Mouse (Mus musculus) ES-E14 (cell line): ENCODE results near the gene Reg4.

ENCODE experiments used
- CHD2 ChIP-seq: IDR thresholded peaks from 2 replicates; pipeline ENCODE4 v1.6.1; 2014; ENCODE audit warnings: mild to moderate bottlenecking, low read depth, low read length, inconsistent platforms
- HCFC1 ChIP-seq: IDR thresholded peaks from 2 replicates; pipeline ENCODE4 v1.6.1; 2012; ENCODE audit warnings: low read length, inconsistent platforms, borderline replicate concordance; ENCODE audit not compliant: insufficient read depth
- MAFK ChIP-seq: IDR thresholded peaks from 2 replicates; pipeline ENCODE4 v1.6.1; 2014; ENCODE audit warnings: mild to moderate bottlenecking, low read depth, low read length, inconsistent platforms; ENCODE audit not compliant: insufficient read depth
- ZNF384 ChIP-seq: IDR thresholded peaks from 2 replicates; pipeline ENCODE4 v1.6.1; 2012; ENCODE audit warnings: low read depth, low read length, inconsistent platforms

DNA sequence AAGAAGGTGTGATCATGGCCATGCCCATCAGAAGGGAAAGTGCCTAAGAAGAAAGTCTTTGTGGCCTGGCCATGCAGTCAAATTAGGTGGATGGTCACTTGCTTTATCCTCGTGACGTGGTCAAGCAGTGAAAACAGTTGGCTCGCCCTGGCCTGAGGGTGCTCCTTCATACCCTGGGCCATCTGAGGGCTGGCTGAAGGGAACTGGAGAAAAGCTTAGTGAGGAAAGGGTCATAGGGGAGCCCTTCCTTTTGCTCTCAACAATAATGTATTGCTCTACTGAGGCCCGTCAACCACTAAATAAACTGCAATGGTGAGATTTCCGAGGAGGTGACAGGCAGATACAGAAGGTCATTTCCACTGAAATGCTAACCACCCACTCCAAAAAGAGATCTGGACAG, 15.3 kb downstream of the Reg4 start:
- no peak for TF ChIP-seq MAFK
- TF ChIP-seq CHD2, result no peak
- no peak for TF ChIP-seq HCFC1
- no peak for TF ChIP-seq ZNF384
